Mouse (Mus musculus) intestine, postnatal 0 days (tissue): ENCODE data around the gene Btbd3. TPM values are rescaled to one million over a fixed set of nuclear protein-coding genes. Genes with fewer than 3 reads are reported as not detected.

Experiments
- ATAC-seq: fragments of 200-750 bp; cut with Nextera tagmentation; 2 replicates; pipeline ENCODE4 v1.8.0; 2017; ENCODE audit warnings: mild to moderate bottlenecking, moderate TSS enrichment, moderate library complexity
- H3K27ac ChIP-seq: fragments of 300-500 bp; sonication (generic); 2 replicates; pipeline ENCODE4 v1.5.1; 2014; ENCODE audit warnings: mild to moderate bottlenecking, low read depth, low read length, moderate library complexity
- H3K27me3 ChIP-seq: fragments of 300-500 bp; sonication (generic); replicated peaks from 2 replicates; pipeline ENCODE4 v1.6.1; 2014; ENCODE audit warnings: low read length, mixed read lengths; ENCODE audit not compliant: control insufficient read depth, insufficient read depth
- H3K36me3 ChIP-seq: fragments of 300-500 bp; sonication (generic); 2 replicates; pipeline ENCODE4 v1.6.1; 2014; ENCODE audit warnings: mild to moderate bottlenecking, moderate library complexity; ENCODE audit not compliant: control insufficient read depth, insufficient read depth
- H3K4me1 ChIP-seq: fragments of 300-500 bp; sonication (generic); replicated peaks from 2 replicates; pipeline ENCODE4 v1.6.1; 2014; ENCODE audit warnings: antibody characterized with exemption, low read length, mixed read lengths; ENCODE audit not compliant: control insufficient read depth, insufficient read depth
- H3K4me2 ChIP-seq: fragments of 300-500 bp; sonication (generic); replicated peaks from 2 replicates; pipeline ENCODE4 v1.6.1; 2014; ENCODE audit warnings: low read depth, mild to moderate bottlenecking, moderate library complexity
- H3K4me3 ChIP-seq: fragments of 300-500 bp; sonication (generic); 2 replicates; pipeline ENCODE4 v1.5.1; 2014; ENCODE audit warnings: low read depth, low read length
- H3K9ac ChIP-seq: fragments of 300-500 bp; sonication (generic); 2 replicates; pipeline ENCODE4 v1.6.1; 2014; ENCODE audit warnings: mild to moderate bottlenecking, low read depth, low read length
- H3K9me3 ChIP-seq: fragments of 300-500 bp; sonication (generic); 2 replicates; pipeline ENCODE4 v1.6.1; 2016; ENCODE audit warnings: mixed run types; ENCODE audit not compliant: control insufficient read depth
- CTCF ChIP-seq: sonication (generic); IDR thresholded peaks from 2 replicates; pipeline ENCODE4 v1.5.1; 2016; ENCODE audit warnings: low read depth, mild to moderate bottlenecking, control low read depth, antibody characterized with exemption, moderate library complexity
- WGBS: fragments of 180-500 bp; shearing (Covaris S2); extraction: QIAGEN DNeasy Blood & Tissue Kit; methylation state at CpG from one replicate; pipeline ENCODE4 v1.1.7; 2014; 5-methylcytosine and 5-hydroxymethylcytosine counted together
- polyA plus RNA-seq: library from polyadenylated mRNA; unstranded; fragments of >200 nt; fragmentation: Nextera tagmentation; extraction: Ambion mirVana; gene quantifications from 2 replicates; pipeline ENCODE4 v1.2.1, GENCODE M21; 2015

The Btbd3 gene
- polyA plus RNA-seq, 1 experiment from 2014 or later: 10.6 TPM

GRCm38 (mm10) chr2:138285811-138286210 is 29.4 kb downstream of the Btbd3 start:
- 95% methylated on average over 4 of the region's 4 CpGs for WGBS
- Histone ChIP-seq H3K9me3 (no peaks in the 10 kb centered on the region), H3K4me3 (no peak overlapping the region), H3K36me3 (peaks cover 24% of the 10 kb centered on the region), H3K4me1 (no peaks in the 10 kb centered on the region), H3K27me3 (no peaks in the 10 kb centered on the region), H3K4me2 (no peak overlapping the region), H3K9ac (no peak overlapping the region), H3K27ac (no peak overlapping the region)
- TF ChIP-seq CTCF: no peak
- ATAC-seq: no peak

DNA sequence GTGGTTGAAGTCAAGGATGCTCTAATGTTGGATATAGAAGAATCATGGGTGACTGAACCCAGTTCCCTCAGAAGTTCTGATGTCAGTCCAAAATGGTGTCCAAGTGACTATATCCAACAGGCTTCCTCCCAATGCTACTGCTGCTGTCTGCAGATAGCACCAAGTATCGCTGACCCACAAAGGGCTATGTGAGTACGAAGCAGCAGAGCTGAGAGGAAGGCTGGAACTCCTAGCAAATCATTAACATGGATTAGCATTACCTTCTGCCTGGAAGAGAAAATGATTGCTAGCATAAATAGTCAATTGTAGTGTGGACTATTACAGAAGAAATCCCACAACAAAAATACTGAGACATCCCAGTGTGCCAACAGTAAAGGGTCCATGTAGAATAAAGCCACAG is 33.8 kb downstream of the Btbd3 start:
- Histone ChIP-seq H3K4me2 (no peak overlapping the region), H3K4me3 (no peak overlapping the region), H3K9me3 (no peaks in the 10 kb centered on the region), H3K9ac (no peak overlapping the region), H3K27ac (no peak overlapping the region), H3K27me3 (no peaks in the 10 kb centered on the region), H3K4me1 (no peaks in the 10 kb centered on the region), H3K36me3 (peaks cover 7% of the 10 kb centered on the region)
- ATAC-seq: no peak
- whole genome bisulfite sequencing: 52% methylated on average over 2 of the region's 2 CpGs
- no peak for TF ChIP-seq CTCF

DNA sequence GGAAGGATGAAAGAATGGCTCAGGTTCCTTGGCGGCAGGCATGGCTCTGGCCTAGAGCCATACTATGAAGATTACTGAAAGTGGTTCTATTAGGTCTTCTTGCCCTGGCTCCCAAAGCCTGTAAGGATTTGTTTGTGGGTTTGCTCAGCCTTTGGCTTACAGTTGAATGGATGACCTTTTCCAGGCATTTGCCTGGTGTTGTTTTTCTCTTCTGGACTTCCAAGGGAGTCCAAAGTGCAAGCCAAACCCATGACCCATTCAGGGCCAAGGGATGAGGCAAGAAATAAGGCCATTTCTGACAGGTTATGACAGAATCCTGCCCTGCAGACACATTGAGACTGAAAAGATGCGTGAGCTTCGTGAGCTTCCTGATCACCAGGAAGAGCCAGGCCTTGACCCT is 37.9 kb downstream of the Btbd3 start:
- ATAC-seq: no peak
- H3K36me3 ChIP-seq: no peaks in the 10 kb centered on the region
- H3K27ac ChIP-seq: no peak overlapping the region
- TF ChIP-seq CTCF: no peak
- H3K4me1 ChIP-seq: no peaks in the 10 kb centered on the region
- 82% methylated on average over 3 of the region's 3 CpGs for WGBS
- no peaks in the 10 kb centered on the region for H3K27me3 ChIP-seq
- no peaks in the 10 kb centered on the region for H3K9me3 ChIP-seq
- H3K4me2 ChIP-seq: no peak overlapping the region
- no peak overlapping the region for H3K4me3 ChIP-seq
- H3K9ac ChIP-seq: no peak overlapping the region

GRCm38 (mm10) chr2:138306236-138306635 is 49.9 kb downstream of the Btbd3 start:
- Histone ChIP-seq H3K9ac (no peak overlapping the region), H3K4me3 (no peak overlapping the region), H3K27me3 (no peaks in the 10 kb centered on the region), H3K36me3 (no peaks in the 10 kb centered on the region), H3K9me3 (no peaks in the 10 kb centered on the region), H3K27ac (no peak overlapping the region), H3K4me2 (no peak overlapping the region), H3K4me1 (no peaks in the 10 kb centered on the region)
- no peak for ATAC-seq
- 65% methylated on average over 2 of the region's 2 CpGs for WGBS
- TF ChIP-seq CTCF: no peak

DNA sequence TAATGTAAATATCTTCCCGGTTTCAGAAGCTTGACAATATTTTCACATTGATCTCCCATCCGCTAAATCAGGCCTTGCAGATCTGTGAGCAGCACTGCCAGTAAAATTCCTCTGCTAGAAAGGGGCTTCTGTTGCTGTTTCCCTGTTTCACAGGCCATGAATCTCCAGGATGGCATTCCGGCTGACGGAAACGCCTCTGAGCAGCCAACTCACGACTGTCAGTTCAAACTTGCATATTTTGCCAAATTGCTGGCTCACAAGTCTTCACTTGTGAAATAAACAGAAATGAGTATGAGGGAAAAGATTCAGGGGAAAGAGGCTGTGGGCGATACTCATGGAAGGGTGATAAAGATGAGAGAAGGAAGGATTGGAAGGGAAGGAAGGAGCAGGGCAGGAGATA is 59.3 kb downstream of the Btbd3 start:
- 51% methylated on average over 7 of the region's 7 CpGs for WGBS
- ATAC-seq: no peak
- no peaks in the 10 kb centered on the region for H3K36me3 ChIP-seq

GRCm38 (mm10) chr2:138320408-138320807 is 64.0 kb downstream of the Btbd3 start:
- no peaks in the 10 kb centered on the region for H3K27me3 ChIP-seq
- no peaks in the 10 kb centered on the region for H3K9me3 ChIP-seq
- H3K4me1 ChIP-seq: no peaks in the 10 kb centered on the region
- ATAC-seq: no peak
- TF ChIP-seq CTCF: no peak
- no peaks in the 10 kb centered on the region for H3K36me3 ChIP-seq
- no peak overlapping the region for H3K27ac ChIP-seq
- no peak overlapping the region for H3K9ac ChIP-seq
- H3K4me3 ChIP-seq: no peak overlapping the region
- H3K4me2 ChIP-seq: no peak overlapping the region

More for the DNA sequence above, 59.3 kb downstream of the Btbd3 start:
- Histone ChIP-seq H3K27me3 (no peaks in the 10 kb centered on the region), H3K4me1 (no peaks in the 10 kb centered on the region), H3K4me2 (no peak overlapping the region), H3K9me3 (no peaks in the 10 kb centered on the region), H3K9ac (no peak overlapping the region), H3K4me3 (no peak overlapping the region), H3K27ac (no peak overlapping the region)
- no peak for TF ChIP-seq CTCF

- Histone ChIP-seq H3K4me2 (no peak overlapping the region), H3K27me3 (no peaks in the 10 kb centered on the region), H3K4me1 (no peaks in the 10 kb centered on the region), H3K9me3 (no peaks in the 10 kb centered on the region), H3K4me3 (no peak overlapping the region), H3K27ac (no peak overlapping the region), H3K9ac (no peak overlapping the region), H3K36me3 (no peaks in the 10 kb centered on the region)
- ATAC-seq: no peak
- WGBS: 80% methylated on average over 4 of the region's 4 CpGs
- no peak for TF ChIP-seq CTCF
Measured at GRCm38 (mm10) chr2:138321041-138321481, 64.7 kb downstream of the Btbd3 start.
